Mouse (Mus musculus): ENCODE data around the gene Lrfn1. TPM values are rescaled to one million over a fixed set of nuclear protein-coding genes. Genes with fewer than 3 reads are reported as not detected.
A peak's percentile ranks its signal among the peaks of the same experiment; 100 is the strongest.
"Not testable (repeated sequence)": the region's sequence is repeated elsewhere in the genome, so short reads cannot be mapped to it uniquely, and the experiment has no call there.

Lrfn1 gene
- polyA plus RNA-seq, 1 experiment from 2014 or later = 6.1 TPM

DNA sequence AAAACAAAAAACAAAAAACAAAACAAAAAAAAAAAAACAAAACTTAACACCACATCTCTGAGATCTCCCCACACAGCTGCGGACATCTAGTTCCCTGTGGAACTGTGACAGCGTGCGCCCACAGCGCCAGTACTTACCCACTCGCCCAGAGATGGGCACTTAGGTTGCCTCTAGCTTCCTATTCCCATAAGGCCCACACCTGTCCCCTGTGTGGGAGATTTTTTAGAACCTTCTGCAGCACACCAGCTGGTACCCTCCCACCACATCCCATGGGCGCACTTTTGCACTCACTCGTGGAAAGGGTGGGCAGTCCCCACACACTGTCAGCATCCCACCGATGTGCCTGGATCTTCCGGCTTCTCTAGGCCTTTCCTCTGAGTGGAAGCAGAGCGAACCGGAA is 31.1 kb downstream of the Lrfn1 start:
- Histone ChIP-seq H3K27ac (ENCODE audit: low read depth, low read length) (no peak overlapping the region), H3K9me3 (ENCODE audit: control insufficient read depth, low read length) (no peaks in the 10 kb centered on the region), H3K36me3 (ENCODE audit: control insufficient read depth, insufficient read depth, low read length) (no peaks in the 10 kb centered on the region), H3K27me3 (ENCODE audit: control insufficient read depth, insufficient read depth, low read length) (peaks cover 2% of the 10 kb centered on the region; the same call in 1 of the 2 replicates), H3K9ac (ENCODE audit: low read length) (no peak overlapping the region), H3K4me1 (replicated peaks; ENCODE audit: control insufficient read depth, insufficient read depth, low read length) (no peaks in the 10 kb centered on the region), H3K4me2 (ENCODE audit: low read depth, low read length, severe bottlenecking) (no peak overlapping the region), H3K4me3 (ENCODE audit: low read depth, low read length) (no peak overlapping the region)
- 86% methylated on average over 11 of the region's 11 CpGs for WGBS
- ATAC-seq (replicated peaks; ENCODE audit: low FRiP score) = no peak
- DNase-seq (ENCODE audit: low spot score) = no peak

DNA sequence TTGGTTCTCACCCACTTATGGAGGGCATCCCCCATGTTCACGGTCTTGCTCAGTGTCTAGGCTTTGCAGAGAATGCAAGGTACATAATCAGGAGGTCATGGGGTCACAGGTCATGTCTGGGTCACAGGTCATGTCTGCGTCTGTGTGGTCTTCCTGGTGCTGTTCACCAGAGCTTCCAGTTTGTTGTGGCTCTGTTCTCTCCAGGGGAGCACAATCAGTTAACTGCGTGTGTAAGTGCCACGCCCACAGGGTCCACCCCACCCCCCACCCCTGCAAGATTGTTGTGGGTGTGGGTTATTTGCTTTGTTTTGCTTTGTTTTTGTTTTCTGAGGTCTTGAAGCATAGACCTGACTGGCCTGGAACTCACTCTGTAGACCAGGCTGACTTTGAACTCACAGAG is 32.4 kb downstream of the Lrfn1 start:
- no peaks in the 10 kb centered on the region for H3K9me3 ChIP-seq (ENCODE audit: control insufficient read depth, low read length)
- H3K4me1 ChIP-seq (replicated peaks; ENCODE audit: control insufficient read depth, insufficient read depth, low read length) = no peaks in the 10 kb centered on the region; the same call in 1 of the 2 replicates
- DNase-seq (ENCODE audit: low spot score) (no peak), ATAC-seq (replicated peaks; ENCODE audit: low FRiP score) (no peak)
- WGBS = 37% methylated on average over 4 of the region's 4 CpGs
- no peak overlapping the region for H3K4me3 ChIP-seq (ENCODE audit: low read depth, low read length)
- no peak overlapping the region for H3K4me2 ChIP-seq (ENCODE audit: low read depth, low read length, severe bottlenecking)
- H3K9ac ChIP-seq (ENCODE audit: low read length) = no peak overlapping the region
- H3K27me3 ChIP-seq (ENCODE audit: control insufficient read depth, insufficient read depth, low read length) = peaks cover 4% of the 10 kb centered on the region; the same call in 1 of the 2 replicates
- H3K36me3 ChIP-seq (ENCODE audit: control insufficient read depth, insufficient read depth, low read length) = no peaks in the 10 kb centered on the region
- no peak overlapping the region for H3K27ac ChIP-seq (ENCODE audit: low read depth, low read length)

- 3% methylated on average over 16 of the region's 16 CpGs for WGBS
- Histone ChIP-seq H3K27me3 (ENCODE audit: control insufficient read depth, insufficient read depth, low read length) (peaks cover 4% of the 10 kb centered on the region; the same call in 1 of the 2 replicates), H3K9ac (ENCODE audit: low read length) (no peak overlapping the region), H3K36me3 (ENCODE audit: control insufficient read depth, insufficient read depth, low read length) (no peaks in the 10 kb centered on the region), H3K4me3 (ENCODE audit: low read depth, low read length) (no peak overlapping the region), H3K4me1 (replicated peaks; ENCODE audit: control insufficient read depth, insufficient read depth, low read length) (no peaks in the 10 kb centered on the region; the same call in 1 of the 2 replicates), H3K4me2 (ENCODE audit: low read depth, low read length, severe bottlenecking) (peak overlapping the region; percentile 19; the same call in 1 of the 2 replicates), H3K27ac (ENCODE audit: low read depth, low read length) (no peak overlapping the region), H3K9me3 (ENCODE audit: control insufficient read depth, low read length) (no peaks in the 10 kb centered on the region)
- ATAC-seq (replicated peaks; ENCODE audit: low FRiP score) (no peak), DNase-seq (ENCODE audit: low spot score) (no peak)
These were observed 36.3 kb downstream of the Lrfn1 start for GRCm38 (mm10) chr7:28488030-28488491.

DNA sequence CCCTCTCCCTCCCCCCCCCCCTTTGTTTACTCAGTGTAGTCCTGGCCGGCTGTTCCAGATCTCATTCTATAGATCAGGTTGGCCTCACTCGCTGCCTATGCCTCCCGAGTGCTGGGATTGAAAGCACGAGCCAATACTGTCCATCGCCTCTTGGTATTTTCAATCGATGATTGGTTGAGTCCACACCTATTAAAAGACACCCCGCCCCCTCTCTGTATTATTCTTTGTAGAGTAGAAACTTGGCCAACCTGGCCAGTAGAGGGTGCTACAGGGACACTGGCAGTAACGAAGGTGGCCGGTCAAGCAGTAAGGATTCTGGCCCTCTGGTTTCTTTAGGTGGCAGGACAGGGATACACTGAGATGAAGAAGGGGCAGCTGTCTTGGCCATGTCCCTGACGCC is 38.6 kb downstream of the Lrfn1 start:
- Histone ChIP-seq H3K9ac (ENCODE audit: low read length) (no peak overlapping the region), H3K4me3 (ENCODE audit: low read depth, low read length) (no peak overlapping the region), H3K4me2 (ENCODE audit: low read depth, low read length, severe bottlenecking) (0 out of 2 replicates have a peak overlapping the region, but pooled peaks have one; percentile 8), H3K27me3 (ENCODE audit: control insufficient read depth, insufficient read depth, low read length) (peaks cover 4% of the 10 kb centered on the region; the same call in 1 of the 2 replicates), H3K36me3 (ENCODE audit: control insufficient read depth, insufficient read depth, low read length) (no peaks in the 10 kb centered on the region), H3K9me3 (ENCODE audit: control insufficient read depth, low read length) (no peaks in the 10 kb centered on the region), H3K27ac (ENCODE audit: low read depth, low read length) (no peak overlapping the region), H3K4me1 (replicated peaks; ENCODE audit: control insufficient read depth, insufficient read depth, low read length) (no peaks in the 10 kb centered on the region; the same call in 1 of the 2 replicates)
- DNase-seq (ENCODE audit: low spot score) (peak; percentile 65), ATAC-seq (replicated peaks; ENCODE audit: low FRiP score) (no peak)
- 3% methylated on average over 10 of the region's 10 CpGs for WGBS

DNA sequence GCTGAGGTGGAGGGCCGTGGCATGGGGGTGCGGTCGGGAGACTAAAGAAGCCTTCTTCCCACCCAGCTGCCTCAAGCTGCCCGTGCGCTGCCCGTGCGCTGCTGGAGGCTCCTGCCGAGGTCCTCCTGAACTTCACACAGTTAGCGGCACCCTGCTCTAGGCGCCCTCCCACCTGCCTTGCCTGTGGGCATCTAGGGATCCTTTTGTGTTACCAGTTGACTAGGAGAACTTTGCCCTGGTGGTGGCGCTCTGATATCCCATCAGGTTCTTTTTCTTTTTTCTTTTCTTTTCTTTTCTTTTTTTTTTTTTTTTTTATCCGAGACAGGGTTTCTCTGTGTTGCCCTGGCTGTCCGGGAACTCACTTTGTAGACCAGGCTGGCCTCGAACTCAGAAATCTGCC is 39.1 kb downstream of the Lrfn1 start:
- Histone ChIP-seq H3K4me3 (ENCODE audit: low read depth, low read length) (no peak overlapping the region), H3K9me3 (ENCODE audit: control insufficient read depth, low read length) (no peaks in the 10 kb centered on the region), H3K27ac (ENCODE audit: low read depth, low read length) (no peak overlapping the region), H3K27me3 (ENCODE audit: control insufficient read depth, insufficient read depth, low read length) (peaks cover 4% of the 10 kb centered on the region; the same call in 1 of the 2 replicates), H3K4me1 (replicated peaks; ENCODE audit: control insufficient read depth, insufficient read depth, low read length) (no peaks in the 10 kb centered on the region; the same call in 1 of the 2 replicates), H3K9ac (ENCODE audit: low read length) (no peak overlapping the region), H3K4me2 (ENCODE audit: low read depth, low read length, severe bottlenecking) (0 out of 2 replicates have a peak overlapping the region, but pooled peaks have one; percentile 8), H3K36me3 (ENCODE audit: control insufficient read depth, insufficient read depth, low read length) (no peaks in the 10 kb centered on the region)
- 28% methylated on average over 14 of the region's 14 CpGs for WGBS
- ATAC-seq (replicated peaks; ENCODE audit: low FRiP score) = no peak
- DNase-seq (ENCODE audit: low spot score) = no peak

DNA sequence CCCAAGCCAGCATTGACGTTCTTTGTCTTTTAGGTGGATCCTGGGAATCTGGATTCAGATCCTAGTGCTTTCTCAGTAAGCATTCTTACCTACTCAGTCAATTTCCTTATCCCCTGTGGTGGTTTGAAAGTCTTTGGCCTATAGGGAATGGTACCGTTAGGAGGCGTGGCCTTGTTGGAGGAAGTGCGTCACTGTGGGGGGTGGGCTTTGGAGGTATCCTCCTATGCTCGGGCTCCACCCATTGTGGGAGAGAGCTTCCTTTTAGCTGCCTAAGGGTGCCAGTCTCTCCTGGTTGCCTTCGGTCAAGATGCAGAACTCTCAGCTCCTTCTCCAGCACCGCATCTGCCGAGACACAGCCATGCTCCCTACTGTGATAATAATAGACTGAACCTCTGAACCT is 40.5 kb downstream of the Lrfn1 start:
- no peak overlapping the region for H3K27ac ChIP-seq (ENCODE audit: low read depth, low read length)
- no peaks in the 10 kb centered on the region for H3K36me3 ChIP-seq (ENCODE audit: control insufficient read depth, insufficient read depth, low read length)
- no peak overlapping the region for H3K4me2 ChIP-seq (ENCODE audit: low read depth, low read length, severe bottlenecking)
- no peak overlapping the region for H3K9ac ChIP-seq (ENCODE audit: low read length)
- WGBS = 87% methylated on average over 8 of the region's 8 CpGs
- H3K27me3 ChIP-seq (ENCODE audit: control insufficient read depth, insufficient read depth, low read length) = peaks cover 3% of the 10 kb centered on the region; the same call in 1 of the 2 replicates
- no peaks in the 10 kb centered on the region for H3K9me3 ChIP-seq (ENCODE audit: control insufficient read depth, low read length)
- H3K4me3 ChIP-seq (ENCODE audit: low read depth, low read length) = no peak overlapping the region
- H3K4me1 ChIP-seq (replicated peaks; ENCODE audit: control insufficient read depth, insufficient read depth, low read length) = no peaks in the 10 kb centered on the region; the same call in 1 of the 2 replicates
- DNase-seq (ENCODE audit: low spot score) = no peak
- ATAC-seq (replicated peaks; ENCODE audit: low FRiP score) = no peak

- H3K27me3 ChIP-seq (ENCODE audit: control insufficient read depth, insufficient read depth, low read length) = no peaks in the 10 kb centered on the region
- no peaks in the 10 kb centered on the region for H3K36me3 ChIP-seq (ENCODE audit: control insufficient read depth, insufficient read depth, low read length)
- no peak overlapping the region for H3K27ac ChIP-seq (ENCODE audit: low read depth, low read length)
- no peak overlapping the region for H3K9ac ChIP-seq (ENCODE audit: low read length)
- H3K4me2 ChIP-seq (ENCODE audit: low read depth, low read length, severe bottlenecking) = no peak overlapping the region
- no peak for DNase-seq (ENCODE audit: low spot score)
- no peaks in the 10 kb centered on the region for H3K9me3 ChIP-seq (ENCODE audit: control insufficient read depth, low read length)
- H3K4me3 ChIP-seq (ENCODE audit: low read depth, low read length) = no peak overlapping the region
- WGBS = 79% methylated on average over 11 of the region's 11 CpGs
- ATAC-seq (replicated peaks; ENCODE audit: low FRiP score) = no peak
- H3K4me1 ChIP-seq (replicated peaks; ENCODE audit: control insufficient read depth, insufficient read depth, low read length) = no peaks in the 10 kb centered on the region
These were observed 43.6 kb downstream of the Lrfn1 start for GRCm38 (mm10) chr7:28495426-28495825.

- H3K4me3 ChIP-seq (ENCODE audit: low read depth, low read length) = no peak overlapping the region
- no peak overlapping the region for H3K4me2 ChIP-seq (ENCODE audit: low read depth, low read length, severe bottlenecking)
- DNase-seq (ENCODE audit: low spot score) (peak; percentile 55), ATAC-seq (replicated peaks; ENCODE audit: low FRiP score) (no peak)
- H3K4me1 ChIP-seq (replicated peaks; ENCODE audit: control insufficient read depth, insufficient read depth, low read length) = no peaks in the 10 kb centered on the region
- H3K27ac ChIP-seq (ENCODE audit: low read depth, low read length) = no peak overlapping the region
- 10% methylated on average over 5 of the region's 5 CpGs for WGBS
- no peaks in the 10 kb centered on the region for H3K9me3 ChIP-seq (ENCODE audit: control insufficient read depth, low read length)
- H3K9ac ChIP-seq (ENCODE audit: low read length) = no peak overlapping the region
- H3K36me3 ChIP-seq (ENCODE audit: control insufficient read depth, insufficient read depth, low read length) = no peaks in the 10 kb centered on the region
- H3K27me3 ChIP-seq (ENCODE audit: control insufficient read depth, insufficient read depth, low read length) = no peaks in the 10 kb centered on the region
These were observed 53.8 kb downstream of the Lrfn1 start for GRCm38 (mm10) chr7:28505585-28505984.

DNA sequence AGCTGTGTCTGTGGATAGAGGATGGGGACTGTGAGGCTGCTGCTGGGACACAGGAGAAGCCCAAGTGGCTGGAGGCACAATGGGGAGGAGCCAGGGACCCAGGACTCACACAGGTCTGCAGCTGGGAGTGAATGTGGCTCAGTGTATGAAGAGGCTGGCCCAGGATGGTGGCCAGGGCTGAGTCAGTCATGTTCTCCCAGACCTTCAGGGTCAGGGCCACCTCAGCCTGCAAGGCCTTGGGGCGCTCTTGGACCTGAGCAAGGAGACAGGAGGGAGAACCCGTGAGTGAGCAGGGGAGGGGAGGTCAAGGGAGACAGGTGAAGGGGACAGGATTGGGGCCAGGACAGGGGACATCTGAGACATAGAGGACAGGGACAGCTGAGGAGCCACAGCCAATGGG is 57.3 kb downstream of the Lrfn1 start:
- ATAC-seq (replicated peaks; ENCODE audit: low FRiP score); H3K4me3 ChIP-seq (ENCODE audit: low read depth, low read length); DNase-seq (ENCODE audit: low spot score); H3K4me1 ChIP-seq (replicated peaks; ENCODE audit: control insufficient read depth, insufficient read depth, low read length); H3K9me3 ChIP-seq (ENCODE audit: control insufficient read depth, low read length); H3K27me3 ChIP-seq (ENCODE audit: control insufficient read depth, insufficient read depth, low read length); H3K36me3 ChIP-seq (ENCODE audit: control insufficient read depth, insufficient read depth, low read length); H3K4me2 ChIP-seq (ENCODE audit: low read depth, low read length, severe bottlenecking); H3K9ac ChIP-seq (ENCODE audit: low read length); H3K27ac ChIP-seq (ENCODE audit: low read depth, low read length): not testable (repeated sequence)
- 76% methylated on average over 2 of the region's 2 CpGs for WGBS

Data from forebrain, embryonic 11.5 days (tissue).